Mouse (Mus musculus): ENCODE measurements at regions not wholly inside any gene's neighbourhood (a gene's known extent, or its start where the extent isn't known, plus 50 kb on each side); places are given as distances from the start of the nearest gene placed in this dataset.
A peak's percentile ranks its signal among the peaks of the same experiment; 100 is the strongest.

GRCm38 (mm10) chr12:112434673-112435294 lies 54.5 kb upstream of the A530016L24Rik start:
- no peaks in the 10 kb centered on the region for H3K27me3 ChIP-seq (replicated peaks; ENCODE audit: control insufficient read depth, insufficient read depth, low read length)
- no peaks in the 10 kb centered on the region for H3K36me3 ChIP-seq (ENCODE audit: control insufficient read depth, insufficient read depth)
- H3K27ac ChIP-seq (ENCODE audit: low read length) = peak overlapping the region; percentile 97
- no peak overlapping the region for H3K4me3 ChIP-seq (replicated peaks; ENCODE audit: low read length)
- peak overlapping the region; percentile 51 for H3K9ac ChIP-seq (replicated peaks; ENCODE audit: low read depth, low read length)
- H3K4me2 ChIP-seq (ENCODE audit: low read length) = peak overlapping the region; percentile 30
- ATAC-seq = peak; percentile 13; the same call in 1 of the 2 replicates
- peaks cover 42% of the 10 kb centered on the region for H3K4me1 ChIP-seq (replicated peaks; ENCODE audit: control insufficient read depth, insufficient read depth, low read length)
- no peaks in the 10 kb centered on the region for H3K9me3 ChIP-seq (ENCODE audit: control insufficient read depth, low read length)
- 63% methylated on average over 3 of the region's 3 CpGs for WGBS

DNA sequence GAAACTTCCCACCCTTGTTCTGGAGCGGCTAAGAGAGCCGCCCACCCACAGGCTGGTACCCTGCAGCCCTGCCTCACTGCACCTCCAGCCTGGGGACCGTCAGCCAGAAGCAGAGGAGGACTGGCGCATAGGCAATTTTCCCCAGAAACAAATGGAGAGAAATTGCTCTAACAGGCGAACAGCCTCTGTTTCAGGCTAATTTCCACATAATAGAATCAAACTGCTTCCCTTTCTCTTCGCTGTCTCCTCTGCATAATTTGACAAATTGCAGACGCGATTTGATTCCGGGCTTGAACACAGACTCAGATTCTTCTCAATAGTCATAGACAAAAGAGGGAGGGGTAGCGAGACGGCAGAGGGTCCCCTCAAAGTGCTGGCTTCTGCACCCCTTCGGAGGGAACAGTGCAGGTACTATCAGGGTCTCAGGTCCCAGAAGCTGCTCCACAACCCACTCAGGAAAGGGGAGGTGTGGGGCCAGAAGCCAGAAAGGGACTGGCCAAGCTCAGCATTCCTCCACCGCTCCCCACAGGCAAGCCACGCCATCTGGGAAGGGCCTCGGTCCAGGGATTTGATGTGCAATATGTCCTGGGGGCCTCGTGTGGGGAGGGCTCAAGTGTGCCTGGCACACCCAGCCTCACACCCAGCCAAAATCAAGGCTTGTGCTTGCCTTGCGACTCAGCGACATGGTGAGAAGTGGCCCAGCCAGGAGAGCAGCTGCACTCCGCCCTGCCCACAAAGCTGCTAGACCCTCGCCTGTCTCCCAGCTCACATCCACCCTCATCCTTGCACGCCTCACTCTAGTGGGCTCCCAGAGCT lies 53.7 kb upstream of the A530016L24Rik start:
- H3K27me3 ChIP-seq (replicated peaks; ENCODE audit: control insufficient read depth, insufficient read depth, low read length) = no peaks in the 10 kb centered on the region
- 20% methylated on average over 21 of the region's 21 CpGs for WGBS
- peak overlapping the region; percentile 97 for H3K27ac ChIP-seq (ENCODE audit: low read length)
- peaks cover 36% of the 10 kb centered on the region for H3K4me1 ChIP-seq (replicated peaks; ENCODE audit: control insufficient read depth, insufficient read depth, low read length)
- H3K4me3 ChIP-seq (replicated peaks; ENCODE audit: low read length) = no peak overlapping the region
- H3K9ac ChIP-seq (replicated peaks; ENCODE audit: low read depth, low read length) = peak overlapping the region; percentile 51
- no peaks in the 10 kb centered on the region for H3K9me3 ChIP-seq (ENCODE audit: control insufficient read depth, low read length)
- H3K36me3 ChIP-seq (ENCODE audit: control insufficient read depth, insufficient read depth) = no peaks in the 10 kb centered on the region
- H3K4me2 ChIP-seq (ENCODE audit: low read length) = peak overlapping the region; percentile 30
- peak; percentile 81 for ATAC-seq

DNA sequence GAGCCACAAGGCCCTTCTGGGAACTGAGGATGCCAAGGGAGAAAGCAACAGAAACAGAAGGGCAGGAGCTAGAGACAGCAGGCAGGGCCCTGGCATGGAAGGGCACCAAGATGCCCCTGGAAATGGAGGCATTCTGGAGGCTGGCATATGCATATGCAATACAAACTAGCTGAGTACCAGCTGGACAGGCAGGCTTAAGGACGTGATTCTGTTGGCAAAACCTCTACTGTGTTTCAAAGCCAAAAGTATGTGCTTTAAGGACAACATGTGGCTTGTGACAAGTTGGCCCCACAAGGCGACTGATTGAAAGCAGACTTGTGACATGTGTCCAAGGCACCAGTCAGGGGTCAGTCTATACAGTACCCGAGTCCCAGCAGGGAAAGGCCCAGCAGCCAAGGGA lies 52.2 kb upstream of the A530016L24Rik start:
- Histone ChIP-seq H3K9me3 (ENCODE audit: control insufficient read depth, low read length) (no peaks in the 10 kb centered on the region), H3K4me2 (ENCODE audit: low read length) (no peak overlapping the region), H3K4me3 (replicated peaks; ENCODE audit: low read length) (no peak overlapping the region), H3K36me3 (ENCODE audit: control insufficient read depth, insufficient read depth) (no peaks in the 10 kb centered on the region), H3K27me3 (replicated peaks; ENCODE audit: control insufficient read depth, insufficient read depth, low read length) (no peaks in the 10 kb centered on the region), H3K9ac (replicated peaks; ENCODE audit: low read depth, low read length) (no peak overlapping the region), H3K4me1 (replicated peaks; ENCODE audit: control insufficient read depth, insufficient read depth, low read length) (peaks cover 36% of the 10 kb centered on the region), H3K27ac (ENCODE audit: low read length) (peak overlapping the region; percentile 16; the same call in 1 of the 2 replicates)
- no peak for ATAC-seq
- WGBS = 26% methylated on average over 3 of the region's 3 CpGs

DNA sequence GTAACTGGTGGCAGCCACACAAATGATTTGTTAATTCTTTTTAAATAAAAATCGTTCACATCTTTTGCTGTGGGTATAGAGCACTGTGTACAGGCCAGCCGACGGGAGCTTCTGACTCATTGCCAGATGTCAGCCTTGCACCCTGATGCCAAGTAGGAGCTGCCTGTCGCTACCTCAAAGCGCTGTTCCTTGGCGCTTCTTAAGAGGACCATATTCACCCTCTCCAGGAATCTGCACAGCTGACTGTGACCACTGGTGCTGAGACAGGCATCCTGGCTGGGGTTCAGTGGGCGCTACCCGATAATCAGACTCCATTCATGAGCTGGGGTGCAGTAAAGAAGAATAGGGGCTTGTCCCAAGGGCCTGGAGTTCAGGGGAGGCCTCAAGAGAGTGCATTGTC lies 51.0 kb upstream of the A530016L24Rik start:
- WGBS = 44% methylated on average over 8 of the region's 8 CpGs

More for the DNA sequence above, 51.0 kb upstream of the A530016L24Rik start:
- ATAC-seq = no peak
- H3K27ac ChIP-seq (ENCODE audit: low read length) = no peak overlapping the region
- H3K36me3 ChIP-seq (ENCODE audit: control insufficient read depth, insufficient read depth) = no peaks in the 10 kb centered on the region
- H3K4me3 ChIP-seq (replicated peaks; ENCODE audit: low read length) = no peak overlapping the region
- no peaks in the 10 kb centered on the region for H3K9me3 ChIP-seq (ENCODE audit: control insufficient read depth, low read length)
- no peak overlapping the region for H3K9ac ChIP-seq (replicated peaks; ENCODE audit: low read depth, low read length)
- H3K27me3 ChIP-seq (replicated peaks; ENCODE audit: control insufficient read depth, insufficient read depth, low read length) = no peaks in the 10 kb centered on the region
- peaks cover 32% of the 10 kb centered on the region for H3K4me1 ChIP-seq (replicated peaks; ENCODE audit: control insufficient read depth, insufficient read depth, low read length)
- H3K4me2 ChIP-seq (ENCODE audit: low read length) = no peak overlapping the region

Data from forebrain, embryonic 16.5 days (tissue).